Mouse (Mus musculus) c-Kit-positive CD71-positive TER-119-positive erythroid progenitor cells, embryonic 14.5 days (primary cell): ENCODE measurements around the gene Dlx1.

Source experiments
- DNase-seq: peaks from one replicate; pipeline ENCODE4 v3.0.0-alpha.2; 2013; ENCODE audit warnings: low spot score

Gene Dlx1

DNA sequence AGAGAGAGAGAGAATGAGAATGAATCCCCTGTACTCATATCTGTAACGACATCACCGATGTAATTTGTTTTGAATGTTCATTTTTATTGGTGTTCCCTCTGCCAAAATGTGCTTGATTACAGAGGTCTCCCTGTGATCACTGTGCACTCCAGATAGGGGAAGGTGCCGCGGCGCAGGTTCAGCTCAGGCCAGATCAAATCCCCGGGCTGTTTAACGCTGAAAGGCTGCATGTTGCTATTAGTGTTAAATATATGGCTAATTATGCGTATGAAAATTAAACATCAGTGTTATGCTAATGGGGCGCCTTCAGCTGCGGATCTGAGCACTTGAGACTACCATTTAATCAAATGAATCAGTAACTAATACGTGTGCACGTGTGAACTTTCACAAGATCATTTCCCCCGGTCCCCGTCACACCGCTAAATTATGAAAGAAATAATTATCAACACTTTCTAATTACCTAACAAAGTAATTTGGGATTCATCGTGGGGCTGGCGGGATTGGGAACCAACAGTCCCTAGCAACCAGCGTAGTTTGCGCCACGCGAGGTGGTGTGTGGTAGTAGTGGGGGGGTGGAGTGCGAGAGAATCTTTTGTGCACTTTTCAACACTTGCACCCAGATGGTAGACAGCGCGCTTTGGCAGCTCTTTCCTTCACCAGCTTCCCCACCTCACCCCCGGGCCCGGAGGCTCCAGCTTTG is at the start of gene Dlx1:
Dlx1 (plus strand) TSS at position 100 of the 700 bp plus-strand sequence.
- no peak for DNase-seq

DNA sequence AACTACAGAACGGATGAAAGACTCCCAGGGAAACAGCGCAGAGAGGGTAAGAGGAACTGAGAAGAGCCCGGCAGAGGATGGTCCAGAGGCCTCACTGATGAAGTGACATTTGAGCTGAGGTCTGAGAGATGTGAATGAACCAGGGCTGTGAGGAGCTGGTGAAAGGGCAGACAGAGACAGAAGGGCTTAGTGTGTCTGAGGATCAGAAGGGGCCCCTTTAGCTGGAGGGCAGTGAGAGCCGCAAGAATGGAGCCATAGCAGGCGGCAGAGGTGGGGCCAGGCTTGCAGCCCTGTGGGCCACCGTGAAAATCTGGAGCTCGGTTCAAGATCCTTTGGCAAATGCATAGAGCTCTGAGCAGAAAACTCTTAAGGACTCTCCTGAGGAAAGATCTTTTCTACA is 48.0 kb upstream of the Dlx1 start:
- DNase-seq = no peak

GRCm38 (mm10) chr2:71481825-71482224 is 46.1 kb upstream of the Dlx1 start:
- DNase-seq = no peak

DNA sequence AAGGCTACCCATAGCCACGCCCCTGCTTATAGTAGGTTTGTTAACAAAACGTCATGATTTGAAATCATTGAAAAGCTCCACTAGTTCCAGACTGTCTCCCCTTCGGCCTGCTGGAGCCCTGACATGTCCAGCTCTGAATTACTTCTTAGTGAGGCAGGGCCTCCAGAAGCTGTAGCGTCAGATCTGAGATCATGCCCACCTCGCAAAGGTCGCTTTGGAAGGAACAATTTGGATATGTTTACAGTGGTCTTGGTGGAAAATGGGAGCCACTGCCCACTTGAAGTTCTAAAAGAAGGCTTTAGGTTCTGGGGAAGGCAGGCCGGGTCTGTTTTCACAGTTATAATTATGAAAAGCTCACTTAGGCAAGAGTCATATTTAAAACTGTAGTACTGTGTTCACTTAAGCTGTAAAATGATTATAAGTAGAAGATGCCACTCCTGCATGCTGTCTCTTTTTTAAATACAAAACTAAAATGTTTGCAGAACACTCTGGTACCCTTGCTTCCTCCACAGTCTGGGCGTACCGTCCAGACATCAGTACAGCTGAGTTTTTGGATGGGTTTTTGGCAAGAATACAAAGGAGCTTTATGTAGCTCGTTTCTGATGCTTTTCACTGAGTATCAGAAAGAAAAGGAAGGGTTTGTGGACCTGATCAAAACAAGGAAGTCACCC is 44.7 kb upstream of the Dlx1 start:
- no peak for DNase-seq

GRCm38 (mm10) chr2:71483717-71484066 is 44.2 kb upstream of the Dlx1 start:
- DNase-seq = no peak

GRCm38 (mm10) chr2:71491295-71491694 is 36.6 kb upstream of the Dlx1 start:
- no peak for DNase-seq

GRCm38 (mm10) chr2:71493161-71493683 is 34.7 kb upstream of the Dlx1 start:
- DNase-seq = no peak

DNA sequence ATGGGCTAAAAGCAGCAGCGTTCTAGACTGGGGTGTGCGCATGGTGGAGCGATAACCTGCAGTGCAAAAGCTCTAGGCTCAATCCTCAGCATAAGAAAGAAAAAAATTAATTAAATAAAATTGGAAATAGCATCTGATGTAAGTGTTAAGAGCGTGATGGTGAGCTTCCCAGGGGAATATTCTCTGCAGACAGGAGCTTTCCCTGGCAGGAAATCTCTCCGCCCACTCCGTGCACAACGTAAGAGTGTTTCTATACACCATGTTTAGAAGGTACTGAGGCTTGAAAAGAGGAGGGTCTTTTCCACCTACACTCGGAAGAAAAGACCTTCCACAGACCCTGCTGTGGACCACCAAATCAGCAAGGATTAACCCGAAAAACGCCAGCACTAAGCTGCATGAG is 33.4 kb upstream of the Dlx1 start:
- no peak for DNase-seq

DNA sequence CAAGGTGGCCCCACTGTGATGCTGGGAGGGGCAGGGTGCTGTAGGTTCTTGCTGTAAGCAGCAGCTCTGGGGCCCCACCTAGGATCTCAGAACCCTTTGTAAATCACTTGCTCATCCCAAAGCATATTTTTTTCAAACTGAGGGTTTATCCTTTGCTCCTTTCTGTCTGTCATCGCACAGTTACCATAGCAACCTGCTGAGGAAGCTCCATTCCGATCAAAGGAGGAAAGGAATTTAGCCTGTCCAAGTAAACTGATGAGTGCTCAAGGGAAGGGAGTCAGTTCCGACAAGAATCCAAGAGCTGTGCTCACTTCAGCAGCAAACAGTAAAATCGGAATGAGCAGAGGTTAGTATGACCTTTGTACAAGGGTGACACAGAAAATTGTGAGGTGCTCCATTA is 32.9 kb upstream of the Dlx1 start:
- DNase-seq = no peak

GRCm38 (mm10) chr2:71497175-71497574 is 30.7 kb upstream of the Dlx1 start:
- DNase-seq = no peak

DNA sequence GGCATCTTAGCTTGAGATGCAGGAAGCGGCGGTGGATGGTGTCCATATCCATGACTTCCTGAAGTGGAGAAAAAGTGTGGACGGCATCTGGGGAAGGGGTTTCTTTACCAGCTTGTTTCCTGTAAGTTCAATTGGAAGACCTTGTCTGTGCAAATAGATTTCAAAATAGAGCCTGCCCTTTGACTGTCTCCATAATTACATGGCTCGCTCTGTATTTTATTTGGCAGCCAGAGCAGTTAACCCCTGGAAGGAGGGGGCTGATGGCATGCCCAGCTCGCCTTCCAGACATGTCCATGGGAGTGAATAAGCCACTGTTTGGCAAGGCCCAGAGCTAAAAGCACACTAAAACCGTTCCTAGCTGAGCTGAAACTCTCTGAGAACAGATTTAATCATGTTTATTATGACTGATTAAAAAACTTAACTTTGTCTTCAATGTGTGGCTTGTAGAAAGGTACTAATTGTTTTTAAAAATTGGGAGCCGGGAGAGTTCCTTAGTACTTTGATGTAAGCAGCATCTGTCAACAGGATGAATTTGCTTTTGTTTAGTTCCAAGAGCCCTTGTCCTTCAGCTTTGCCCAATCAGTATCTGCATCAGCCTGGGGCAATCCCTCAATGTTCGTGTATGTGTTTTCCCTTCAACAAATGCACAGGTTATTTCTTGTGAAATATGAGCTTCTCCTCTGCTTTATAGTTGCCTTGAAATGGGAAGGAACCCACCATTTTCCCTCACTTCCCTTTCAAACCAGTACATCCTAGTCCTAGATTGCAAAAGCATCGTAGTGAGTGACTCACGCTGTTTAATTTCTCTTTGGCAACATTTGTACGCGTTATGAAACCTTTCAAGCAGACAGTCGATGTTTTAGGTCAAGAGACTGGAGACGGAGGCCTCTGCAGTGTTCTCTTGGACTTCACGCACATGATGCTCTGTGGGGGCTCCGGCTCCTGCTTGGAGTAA is 28.4 kb upstream of the Dlx1 start:
- no peak for DNase-seq

DNA sequence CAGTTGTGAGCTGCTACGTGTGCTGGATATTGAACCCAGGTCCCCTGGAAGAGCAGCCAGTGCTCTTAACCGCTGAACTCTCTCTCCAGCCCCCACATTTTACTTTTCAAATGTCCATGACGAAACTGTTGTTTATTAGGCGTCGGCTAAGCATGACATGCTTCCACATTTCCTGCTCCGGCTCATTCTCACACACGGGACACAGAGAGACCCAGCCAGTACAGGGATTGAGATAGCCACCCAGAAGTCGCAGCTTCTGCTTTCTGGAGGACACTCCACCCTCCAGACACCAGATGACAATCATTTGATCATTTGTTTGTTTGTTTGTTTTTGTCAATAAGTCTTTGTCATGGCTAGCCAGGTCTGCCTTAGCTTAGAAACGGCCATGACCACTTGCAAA is 23.1 kb upstream of the Dlx1 start:
- no peak for DNase-seq

DNA sequence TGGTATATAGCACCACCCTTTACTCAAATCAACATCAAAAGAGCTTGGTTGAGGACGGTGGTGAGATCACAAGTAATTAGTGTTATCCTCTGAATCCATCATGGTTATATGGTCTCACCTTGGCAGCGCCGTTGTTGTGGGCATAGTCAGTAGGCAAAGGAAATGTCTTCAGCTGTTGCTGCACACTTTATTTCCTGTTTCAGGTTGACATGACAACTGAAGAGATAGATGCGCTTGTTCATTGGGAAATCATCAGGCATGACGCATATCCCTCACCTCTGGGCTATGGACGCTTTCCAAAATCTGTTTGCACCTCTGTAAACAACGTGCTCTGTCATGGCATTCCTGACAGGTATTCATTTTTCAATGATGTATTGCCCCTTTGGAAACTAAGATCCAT is 16.7 kb upstream of the Dlx1 start:
- DNase-seq = no peak

DNA sequence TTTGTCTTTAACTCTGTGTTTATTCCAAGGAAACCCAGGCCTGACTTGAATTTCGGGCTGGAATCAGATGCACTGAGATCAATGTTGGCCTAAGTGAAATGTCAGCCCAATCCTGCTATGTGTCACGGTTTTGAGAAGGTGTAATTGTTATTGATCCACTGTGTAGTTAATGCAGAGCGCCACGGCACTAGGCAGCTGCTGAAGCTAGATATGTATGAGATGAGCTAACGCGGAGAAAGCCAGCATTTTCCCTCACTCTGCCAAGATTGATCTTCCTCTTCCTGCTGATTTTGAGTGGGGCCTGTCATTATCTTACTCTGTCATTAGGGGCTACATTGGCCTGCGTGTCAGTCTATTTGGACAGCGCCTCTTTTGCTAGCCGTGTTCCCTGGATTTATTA is 15.6 kb upstream of the Dlx1 start:
- no peak for DNase-seq

DNA sequence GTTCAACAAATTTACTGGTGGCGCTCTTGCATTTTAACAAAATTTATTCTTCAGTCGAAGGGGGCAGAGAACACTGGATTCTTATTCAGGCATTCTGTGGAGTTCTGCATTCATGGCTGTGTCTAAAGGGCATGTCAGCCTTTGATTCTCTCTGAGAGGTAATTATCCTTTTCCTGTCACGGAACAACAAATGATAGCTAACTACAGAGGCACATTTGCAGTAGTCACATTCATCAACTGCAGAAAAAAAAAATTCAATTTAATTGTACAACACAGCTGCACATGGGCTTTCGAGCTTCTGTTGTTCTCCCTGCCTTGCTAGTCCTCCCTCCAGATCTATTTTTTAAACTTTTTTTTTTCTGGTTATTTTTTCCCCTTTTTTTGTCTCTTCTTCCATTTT is 10.9 kb upstream of the Dlx1 start:
- DNase-seq = no peak

DNA sequence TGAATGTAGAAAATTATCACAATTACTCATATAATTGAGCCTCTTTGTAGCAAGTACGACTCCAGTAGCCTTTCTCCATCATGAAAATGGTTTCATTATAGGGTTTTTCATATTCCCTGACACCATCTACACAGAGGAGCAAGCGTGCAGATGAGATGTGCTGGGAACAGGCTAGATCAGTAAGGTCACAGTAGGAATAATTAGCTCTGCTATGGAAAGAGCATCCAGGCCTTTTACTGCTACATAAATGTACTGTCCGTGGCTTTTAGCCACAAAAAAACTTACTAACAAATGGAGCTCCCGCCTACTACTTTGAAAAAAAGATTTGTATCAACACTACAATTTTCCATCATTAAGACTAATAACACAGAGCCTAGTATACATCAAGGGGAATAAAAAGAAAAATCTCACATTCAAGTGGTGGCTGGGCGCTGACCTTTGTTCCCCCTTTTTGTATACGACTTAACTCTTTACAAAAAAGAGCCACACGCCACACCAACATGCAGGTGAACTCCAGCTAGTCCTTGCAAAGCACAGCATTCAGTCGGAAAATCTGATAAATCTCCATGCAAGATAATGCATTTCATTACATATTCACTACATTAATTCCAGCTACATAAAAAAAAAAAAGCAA is 10.3 kb upstream of the Dlx1 start:
- no peak for DNase-seq

DNA sequence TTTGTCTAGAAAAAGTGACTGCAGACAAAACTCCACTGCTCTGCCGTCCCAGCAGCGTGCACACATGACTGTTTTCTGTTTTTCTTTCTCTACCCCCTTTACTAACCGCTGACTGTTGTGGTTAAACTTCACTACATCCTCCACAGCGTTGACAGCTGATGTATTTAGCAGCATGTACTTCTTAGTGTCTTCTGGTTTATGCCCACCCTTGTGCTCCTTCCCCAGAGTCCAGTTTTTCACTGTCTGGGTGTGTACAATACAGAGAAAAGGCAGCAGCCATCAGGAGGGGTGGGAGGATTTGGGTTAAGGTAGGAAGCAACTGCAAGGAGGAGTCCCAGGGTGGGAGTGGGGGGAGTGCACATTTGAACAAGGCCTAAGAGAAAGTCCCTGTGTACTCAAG is 5.0 kb upstream of the Dlx1 start:
- DNase-seq = no peak

DNA sequence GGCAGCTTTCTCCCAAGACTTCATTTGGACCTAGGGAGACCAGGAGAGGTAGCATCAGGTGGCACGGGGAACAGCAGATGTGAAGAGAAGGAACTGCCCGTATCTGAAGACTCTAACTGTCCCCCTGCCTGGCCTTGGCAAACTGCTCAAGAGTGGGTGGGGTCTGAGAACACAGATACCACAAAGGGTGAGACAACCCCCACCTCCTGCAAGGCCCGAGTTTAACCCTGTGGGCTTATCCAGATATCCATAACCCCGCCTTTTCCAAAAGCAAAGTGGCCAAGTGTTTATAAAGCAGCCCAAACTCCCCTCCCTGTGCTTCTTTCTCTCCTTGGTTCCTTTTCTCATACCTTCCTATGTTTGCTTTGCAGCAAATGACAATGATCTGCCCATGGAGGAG is 4.5 kb upstream of the Dlx1 start:
- DNase-seq = no peak

- DNase-seq = no peak
Observed at GRCm38 (mm10) chr2:71524763-71525162, 3.1 kb upstream of the Dlx1 start.

GRCm38 (mm10) chr2:71526595-71527322 is 1.2 kb upstream of the Dlx1 start:
- no peak for DNase-seq

DNA sequence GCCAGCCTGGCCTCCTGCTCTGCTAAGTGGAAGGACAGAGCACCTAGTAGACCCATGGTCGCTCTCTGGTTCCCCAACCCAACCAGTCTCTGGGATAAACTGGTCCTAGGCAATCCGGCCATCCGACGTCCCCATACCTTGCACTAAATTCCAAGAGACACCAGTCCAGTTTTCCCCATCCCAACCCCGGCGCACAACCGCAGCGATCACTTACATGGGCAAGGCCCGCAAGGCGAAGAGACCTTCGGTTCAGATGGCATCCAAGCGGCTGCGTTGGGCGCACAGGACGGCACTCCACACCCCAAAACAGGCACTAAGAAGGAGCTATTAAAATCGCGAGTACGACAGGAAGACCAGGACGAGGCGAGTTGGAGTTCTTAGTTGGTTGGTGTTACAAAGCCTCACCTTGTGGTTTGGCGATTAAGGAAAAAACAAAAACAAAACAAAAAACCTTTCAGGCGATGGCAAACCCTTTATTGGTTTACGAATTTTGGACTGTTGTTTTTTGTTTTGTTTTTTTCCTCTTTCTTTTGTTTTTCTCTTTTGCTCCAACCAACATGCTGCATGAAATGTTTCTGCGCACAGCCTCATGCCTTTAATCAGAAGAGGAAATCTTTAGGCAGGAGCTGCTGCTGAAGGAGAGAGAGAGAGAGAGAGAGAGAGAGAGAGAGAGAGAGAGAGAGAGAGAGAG is 445 bp upstream of the Dlx1 start:
- DNase-seq = no peak
